Mouse (Mus musculus) neural tube, embryonic 13.5 days (tissue): Measurements from ENCODE around the gene Pitpnm2. TPM values are rescaled to one million over a fixed set of nuclear protein-coding genes. Genes with fewer than 3 reads are reported as not detected.

ENCODE experiments used
- ATAC-seq: fragments of 200-750 bp; cut with Nextera tagmentation; 2 replicates; pipeline ENCODE4 v1.8.0; 2017; ENCODE audit warnings: low read depth, mild to moderate bottlenecking, moderate TSS enrichment, moderate library complexity
- H3K27ac ChIP-seq: fragments of 300-500 bp; sonication (generic); replicated peaks from 2 replicates; pipeline ENCODE4 v1.5.1; 2015; ENCODE audit warnings: moderate library complexity, mild to moderate bottlenecking, inconsistent platforms
- H3K27me3 ChIP-seq: fragments of 300-500 bp; sonication (generic); 2 replicates; pipeline ENCODE4 v1.6.1; 2015; ENCODE audit warnings: mild to moderate bottlenecking, inconsistent platforms
- H3K36me3 ChIP-seq: fragments of 300-500 bp; sonication (generic); 2 replicates; pipeline ENCODE4 v1.6.1; 2015; ENCODE audit warnings: mild to moderate bottlenecking, inconsistent platforms
- H3K4me1 ChIP-seq: fragments of 300-500 bp; sonication (generic); replicated peaks from 2 replicates; pipeline ENCODE4 v1.6.1; 2015; ENCODE audit warnings: inconsistent platforms
- H3K4me2 ChIP-seq: fragments of 300-500 bp; sonication (generic); 2 replicates; pipeline ENCODE4 v1.6.1; 2015; ENCODE audit warnings: inconsistent platforms, mild to moderate bottlenecking, moderate library complexity
- H3K4me3 ChIP-seq: fragments of 300-500 bp; sonication (generic); 2 replicates; pipeline ENCODE4 v1.5.1; 2015; ENCODE audit warnings: mild to moderate bottlenecking, inconsistent platforms
- H3K9ac ChIP-seq: fragments of 300-500 bp; sonication (generic); 2 replicates; pipeline ENCODE4 v1.6.1; 2015; ENCODE audit warnings: moderate library complexity, mild to moderate bottlenecking, inconsistent platforms
- H3K9me3 ChIP-seq: fragments of 300-500 bp; sonication (generic); 2 replicates; pipeline ENCODE4 v1.6.1; 2016; ENCODE audit warnings: inconsistent platforms
- WGBS: fragments of 180-500 bp; shearing (Covaris S2); methylation state at CpG from one replicate; pipeline ENCODE4 v1.1.7; 2015; 5-methylcytosine and 5-hydroxymethylcytosine counted together
- polyA plus RNA-seq: library from polyadenylated mRNA; unstranded; fragments of >200 nt; fragmentation: Nextera tagmentation; extraction: Ambion mirVana; gene quantifications from 2 replicates; pipeline ENCODE4 v1.2.1, GENCODE M21; 2015

The Pitpnm2 gene
- polyA plus RNA-seq, 1 experiment from 2014 or later, result 7.9 TPM

- 89% methylated on average over 7 of the region's 7 CpGs for WGBS
- no peak for ATAC-seq
- Histone ChIP-seq H3K36me3 (no peaks in the 10 kb centered on the region), H3K9ac (peak overlapping the region; percentile 51; the same call in 1 of the 2 replicates), H3K4me2 (no peak overlapping the region), H3K9me3 (no peaks in the 10 kb centered on the region), H3K4me1 (peaks cover 55% of the 10 kb centered on the region), H3K27me3 (no peaks in the 10 kb centered on the region), H3K27ac (0 out of 2 replicates have a peak overlapping the region, but pooled peaks have one; percentile 78), H3K4me3 (no peak overlapping the region)
Measured at GRCm38 (mm10) chr5:124192251-124192710, 57.3 kb downstream of the Pitpnm2 start.

- no peaks in the 10 kb centered on the region for H3K9me3 ChIP-seq
- H3K4me3 ChIP-seq, result no peak overlapping the region
- no peaks in the 10 kb centered on the region for H3K27me3 ChIP-seq
- no peaks in the 10 kb centered on the region for H3K36me3 ChIP-seq
- 85% methylated on average over 10 of the region's 10 CpGs for WGBS
- H3K4me2 ChIP-seq, result no peak overlapping the region
- no peak overlapping the region for H3K9ac ChIP-seq
- ATAC-seq, result no peak
- peaks cover 75% of the 10 kb centered on the region for H3K4me1 ChIP-seq
- no peak overlapping the region for H3K27ac ChIP-seq
Measured at GRCm38 (mm10) chr5:124190146-124190870, 59.3 kb downstream of the Pitpnm2 start.

- H3K4me2 ChIP-seq, result no peak overlapping the region
- WGBS, result 95% methylated on average over 4 of the region's 4 CpGs
- H3K27ac ChIP-seq, result no peak overlapping the region
- no peak overlapping the region for H3K9ac ChIP-seq
- no peaks in the 10 kb centered on the region for H3K36me3 ChIP-seq
- H3K4me3 ChIP-seq, result no peak overlapping the region
- peaks cover 77% of the 10 kb centered on the region for H3K4me1 ChIP-seq
- no peaks in the 10 kb centered on the region for H3K27me3 ChIP-seq
- H3K9me3 ChIP-seq, result no peaks in the 10 kb centered on the region
- no peak for ATAC-seq
Measured at GRCm38 (mm10) chr5:124189572-124189981, 60.0 kb downstream of the Pitpnm2 start.

GRCm38 (mm10) chr5:124187508-124188311 lies 61.9 kb downstream of the Pitpnm2 start:
- peak overlapping the region; percentile 56 for H3K4me2 ChIP-seq
- peak overlapping the region; percentile 28 for H3K4me3 ChIP-seq
- H3K36me3 ChIP-seq, result no peaks in the 10 kb centered on the region
- 40% methylated on average over 12 of the region's 12 CpGs for WGBS
- peak overlapping the region; percentile 67 for H3K9ac ChIP-seq
- peaks cover 69% of the 10 kb centered on the region for H3K4me1 ChIP-seq
- H3K27me3 ChIP-seq, result no peaks in the 10 kb centered on the region
- peak; percentile 16 for ATAC-seq
- no peaks in the 10 kb centered on the region for H3K9me3 ChIP-seq
- peak overlapping the region; percentile 87 for H3K27ac ChIP-seq

GRCm38 (mm10) chr5:124186981-124187507 lies 62.5 kb downstream of the Pitpnm2 start:
- Histone ChIP-seq H3K4me3 (peak overlapping the region; percentile 28), H3K4me1 (peaks cover 62% of the 10 kb centered on the region), H3K9me3 (no peaks in the 10 kb centered on the region), H3K36me3 (no peaks in the 10 kb centered on the region), H3K4me2 (peak overlapping the region; percentile 56), H3K27me3 (no peaks in the 10 kb centered on the region), H3K9ac (peak overlapping the region; percentile 67), H3K27ac (peak overlapping the region; percentile 87)
- WGBS, result 5% methylated on average over 22 of the region's 22 CpGs
- ATAC-seq, result peak; percentile 78

DNA sequence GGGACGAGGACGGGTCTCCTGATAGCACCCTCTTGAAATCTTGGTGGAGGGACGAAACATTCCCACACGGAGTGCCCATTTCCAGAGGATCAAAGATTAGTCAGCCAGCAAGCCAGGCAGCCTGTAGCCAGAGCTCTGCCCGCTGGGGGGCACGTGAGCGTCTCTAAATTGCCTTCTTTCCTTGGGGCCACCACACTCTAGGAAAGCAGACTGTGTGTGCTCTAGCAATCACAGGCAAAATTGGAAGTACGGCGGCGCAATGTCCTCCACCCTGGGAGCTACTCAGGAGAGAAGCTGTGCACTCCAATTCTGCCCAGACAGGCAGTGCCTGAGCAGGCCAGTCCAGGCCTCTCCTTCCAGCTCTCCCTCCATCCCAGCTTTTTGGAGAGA lies 63.1 kb downstream of the Pitpnm2 start:
- H3K4me1 ChIP-seq, result peaks cover 61% of the 10 kb centered on the region
- no peaks in the 10 kb centered on the region for H3K36me3 ChIP-seq
- peak overlapping the region; percentile 28 for H3K4me3 ChIP-seq
- no peaks in the 10 kb centered on the region for H3K27me3 ChIP-seq
- peak overlapping the region; percentile 87 for H3K27ac ChIP-seq
- ATAC-seq, result peak; percentile 36; the same call in 1 of the 2 replicates
- peak overlapping the region; percentile 67 for H3K9ac ChIP-seq
- 45% methylated on average over 10 of the region's 10 CpGs for WGBS
- H3K4me2 ChIP-seq, result peak overlapping the region; percentile 56
- H3K9me3 ChIP-seq, result no peaks in the 10 kb centered on the region

- 56% methylated on average over 15 of the region's 15 CpGs for WGBS
- H3K4me3 ChIP-seq, result peak overlapping the region; percentile 28
- peak overlapping the region; percentile 67 for H3K9ac ChIP-seq
- no peaks in the 10 kb centered on the region for H3K36me3 ChIP-seq
- no peak for ATAC-seq
- H3K4me1 ChIP-seq, result peaks cover 61% of the 10 kb centered on the region
- H3K4me2 ChIP-seq, result peak overlapping the region; percentile 56
- H3K27me3 ChIP-seq, result no peaks in the 10 kb centered on the region
- no peaks in the 10 kb centered on the region for H3K9me3 ChIP-seq
- H3K27ac ChIP-seq, result peak overlapping the region; percentile 87
Measured at GRCm38 (mm10) chr5:124185706-124186464, 63.7 kb downstream of the Pitpnm2 start.

- ATAC-seq, result no peak
- peaks cover 61% of the 10 kb centered on the region for H3K4me1 ChIP-seq
- H3K27me3 ChIP-seq, result 0 out of 2 replicates have a peak, but pooled peaks cover 4% of the 10 kb centered on the region
- H3K4me2 ChIP-seq, result peak overlapping the region; percentile 56
- H3K4me3 ChIP-seq, result peak overlapping the region; percentile 28
- H3K27ac ChIP-seq, result peak overlapping the region; percentile 87
- 10% methylated on average over 15 of the region's 15 CpGs for WGBS
- H3K9ac ChIP-seq, result peak overlapping the region; percentile 65
- no peaks in the 10 kb centered on the region for H3K36me3 ChIP-seq
- H3K9me3 ChIP-seq, result no peaks in the 10 kb centered on the region
Measured at GRCm38 (mm10) chr5:124184898-124185701, 64.5 kb downstream of the Pitpnm2 start.

GRCm38 (mm10) chr5:124184191-124184590 lies 65.4 kb downstream of the Pitpnm2 start:
- H3K9ac ChIP-seq, result peak overlapping the region; percentile 65
- no peaks in the 10 kb centered on the region for H3K36me3 ChIP-seq
- 75% methylated on average over 3 of the region's 3 CpGs for WGBS
- 0 out of 2 replicates have a peak, but pooled peaks cover 5% of the 10 kb centered on the region for H3K27me3 ChIP-seq
- H3K4me2 ChIP-seq, result peak overlapping the region; percentile 56
- H3K27ac ChIP-seq, result peak overlapping the region; percentile 87; the same call in 1 of the 2 replicates
- peak overlapping the region; percentile 28 for H3K4me3 ChIP-seq
- H3K4me1 ChIP-seq, result peaks cover 57% of the 10 kb centered on the region
- H3K9me3 ChIP-seq, result no peaks in the 10 kb centered on the region
- ATAC-seq, result no peak

DNA sequence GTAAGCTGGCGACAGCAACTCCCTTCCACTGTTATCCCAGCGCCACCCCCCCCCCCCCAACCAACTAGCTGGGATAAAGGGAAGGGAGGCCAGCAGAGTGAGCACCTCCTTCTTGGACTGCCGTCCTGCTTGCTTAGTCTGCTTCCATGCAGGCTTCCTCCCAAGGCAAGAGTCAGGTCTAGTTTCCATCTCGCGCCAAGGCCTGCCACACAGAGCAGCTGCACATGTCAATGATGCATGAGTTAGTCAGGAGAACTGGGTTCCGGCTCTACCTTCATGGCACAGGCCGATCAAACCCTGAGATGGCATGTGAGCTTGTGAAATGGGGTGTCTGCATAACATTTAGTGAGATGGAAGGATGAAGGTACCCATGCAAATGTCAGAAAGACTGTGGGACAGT lies 66.9 kb downstream of the Pitpnm2 start:
- Histone ChIP-seq H3K27me3 (0 out of 2 replicates have a peak, but pooled peaks cover 5% of the 10 kb centered on the region), H3K9ac (no peak overlapping the region), H3K4me1 (peaks cover 46% of the 10 kb centered on the region), H3K27ac (no peak overlapping the region), H3K36me3 (no peaks in the 10 kb centered on the region), H3K4me3 (no peak overlapping the region), H3K9me3 (no peaks in the 10 kb centered on the region), H3K4me2 (no peak overlapping the region)
- 84% methylated on average over 7 of the region's 7 CpGs for WGBS
- ATAC-seq, result no peak

- no peak for ATAC-seq
- H3K27ac ChIP-seq, result no peak overlapping the region
- no peak overlapping the region for H3K4me2 ChIP-seq
- H3K9ac ChIP-seq, result no peak overlapping the region
- 94% methylated on average over 5 of the region's 5 CpGs for WGBS
- no peak overlapping the region for H3K4me3 ChIP-seq
- H3K9me3 ChIP-seq, result no peaks in the 10 kb centered on the region
- H3K4me1 ChIP-seq, result peaks cover 46% of the 10 kb centered on the region
- H3K27me3 ChIP-seq, result peaks cover 5% of the 10 kb centered on the region; the same call in 1 of the 2 replicates
- H3K36me3 ChIP-seq, result no peaks in the 10 kb centered on the region
Measured at GRCm38 (mm10) chr5:124182097-124182496, 67.5 kb downstream of the Pitpnm2 start.
